Comparison of ENCODE assay signal across 20 mouse cellular contexts in the genomic region with DNA sequence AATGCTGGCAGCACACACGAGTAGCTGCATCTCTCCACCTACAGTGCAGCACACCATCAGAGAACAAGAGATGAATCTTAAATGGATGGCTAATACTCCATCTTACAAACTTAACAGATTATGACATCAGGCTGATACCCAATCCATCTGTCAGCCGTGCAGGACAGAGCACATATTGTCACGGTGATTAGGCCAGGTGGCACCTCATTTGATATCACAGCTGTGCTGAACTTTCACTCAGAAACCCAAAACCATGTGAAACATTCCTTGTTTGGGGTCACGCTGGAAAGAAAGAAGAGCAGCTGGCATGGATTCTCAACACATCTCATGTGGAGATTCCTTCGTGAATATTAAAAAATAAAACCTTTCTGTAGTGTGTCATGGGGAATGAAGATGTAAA.
DNase-seq lines count a peak whose midpoint lies in the region; ATAC-seq and TF ChIP-seq lines count a peak whose summit lies in the region.
"Had no signal": no experiment of that assay in that cellular context is flagged by ENCODE, and none has a peak within 500 bp of the region (broad histone marks: within the 10 kb centered on the region; RNA-seq: fewer than 3 reads in every experiment).

No protein-coding gene starts in this region.

- no peak for TF ChIP-seq POLR2A in limb, embryonic 14.5 days (IDR thresholded peaks at IDR 0.05; ENCODE audit: borderline replicate concordance, extremely low read depth, insufficient read depth, insufficient read length)

- WGBS in forebrain, embryonic 14.5 days = 53% methylated on average over 5 of the region's 5 CpGs
- 38% methylated on average over 5 of the region's 5 CpGs for WGBS in forebrain, postnatal 0 days
- 61% methylated on average over 5 of the region's 5 CpGs for WGBS in midbrain, embryonic 11.5 days
- 43% methylated on average over 5 of the region's 5 CpGs for WGBS in midbrain, embryonic 14.5 days
- 48% methylated on average over 5 of the region's 5 CpGs for WGBS in embryonic facial prominence, embryonic 10.5 days
- WGBS in limb, embryonic 14.5 days = 49% methylated on average over 5 of the region's 5 CpGs
- 58% methylated on average over 5 of the region's 5 CpGs for whole genome bisulfite sequencing in stomach, postnatal 0 days

- H3K4me1 ChIP-seq in forebrain, embryonic 14.5 days (ENCODE audit: control insufficient read depth, insufficient read depth, low read length) = no peaks in the 10 kb centered on the region
- H3K4me1 ChIP-seq in forebrain, postnatal 0 days (ENCODE audit: insufficient read depth) = no peaks in the 10 kb centered on the region
- H3K4me1 ChIP-seq in midbrain, embryonic 11.5 days (ENCODE audit: control insufficient read depth, insufficient read depth, low read length) = no peaks in the 10 kb centered on the region
- H3K4me1 ChIP-seq in midbrain, embryonic 14.5 days (ENCODE audit: control insufficient read depth, insufficient read depth, low read length) = peaks cover 3% of the 10 kb centered on the region; the same call in 1 of the 2 replicates
- peaks cover 12% of the 10 kb centered on the region for H3K4me1 ChIP-seq in embryonic facial prominence, embryonic 10.5 days
- H3K4me1 ChIP-seq in limb, embryonic 14.5 days (ENCODE audit: control insufficient read depth, insufficient read depth, low read length) = no peaks in the 10 kb centered on the region
- H3K4me1 ChIP-seq in stomach, postnatal 0 days (replicated peaks; ENCODE audit: control insufficient read depth, insufficient read depth) = no peaks in the 10 kb centered on the region
- H3K4me1 ChIP-seq: hindbrain, embryonic 15.5 days; liver, embryonic 13.5 days; midbrain, embryonic 13.5 days had no signal

- no peaks in the 10 kb centered on the region for H3K27me3 ChIP-seq in forebrain, embryonic 14.5 days (replicated peaks; ENCODE audit: control insufficient read depth, insufficient read depth, low read length)
- H3K27me3 ChIP-seq in forebrain, postnatal 0 days (ENCODE audit: insufficient read depth, low read length) = no peaks in the 10 kb centered on the region
- H3K27me3 ChIP-seq in midbrain, embryonic 11.5 days (ENCODE audit: control insufficient read depth, insufficient read depth, low read length) = no peaks in the 10 kb centered on the region
- H3K27me3 ChIP-seq in midbrain, embryonic 14.5 days (ENCODE audit: control insufficient read depth, insufficient read depth, low read length) = no peaks in the 10 kb centered on the region
- H3K27me3 ChIP-seq in embryonic facial prominence, embryonic 10.5 days (replicated peaks; ENCODE audit: low read depth, poor library complexity, severe bottlenecking) = no peaks in the 10 kb centered on the region
- H3K27me3 ChIP-seq in limb, embryonic 14.5 days (ENCODE audit: control insufficient read depth, insufficient read depth, low read length) = no peaks in the 10 kb centered on the region
- H3K27me3 ChIP-seq in stomach, postnatal 0 days (ENCODE audit: control insufficient read depth, insufficient read depth, low read length) = no peaks in the 10 kb centered on the region
- H3K27me3 ChIP-seq: hindbrain, embryonic 15.5 days; liver, embryonic 13.5 days; midbrain, embryonic 13.5 days had no signal

- H3K4me2 ChIP-seq in forebrain, embryonic 14.5 days (ENCODE audit: low read length) = no peak overlapping the region
- no peak overlapping the region for H3K4me2 ChIP-seq in forebrain, postnatal 0 days (ENCODE audit: low read depth)
- no peak overlapping the region for H3K4me2 ChIP-seq in midbrain, embryonic 11.5 days
- H3K4me2 ChIP-seq in midbrain, embryonic 14.5 days (ENCODE audit: low read length) = no peak overlapping the region
- H3K4me2 ChIP-seq in limb, embryonic 14.5 days (replicated peaks; ENCODE audit: low read depth, low read length, severe bottlenecking) = no peak overlapping the region
- H3K4me2 ChIP-seq in stomach, postnatal 0 days (replicated peaks; ENCODE audit: low read depth) = no peak overlapping the region
- H3K4me2 ChIP-seq: hindbrain, embryonic 15.5 days; liver, embryonic 13.5 days; midbrain, embryonic 13.5 days had no signal

- no peak for TF ChIP-seq CTCF in forebrain, postnatal 0 days (IDR thresholded peaks at IDR 0.05; ENCODE audit: low read depth)
- no peak for TF ChIP-seq CTCF in stomach, postnatal 0 days (IDR thresholded peaks at IDR 0.05; ENCODE audit: low read depth)

- DNase-seq in forebrain, embryonic 14.5 days (ENCODE audit: low spot score) = peak; percentile 10
- no peak for DNase-seq in forebrain, postnatal 0 days
- DNase-seq in midbrain, embryonic 11.5 days (ENCODE audit: low spot score, missing footprints) = no peak
- DNase-seq in midbrain, embryonic 14.5 days = no peak
- DNase-seq in embryonic facial prominence, embryonic 10.5 days (ENCODE audit: low spot score) = peak; percentile 44
- DNase-seq in limb, embryonic 14.5 days (ENCODE audit: low spot score) = peak; percentile 40
- DNase-seq in stomach, postnatal 0 days (ENCODE audit: low spot score) = no peak
- DNase-seq: adrenal gland, adult 8-10 months; B cell, adult 2 months; cerebellum, adult 11-12 months; cerebellum, postnatal 25 days; gastrocnemius, postnatal 14 days; heart, adult 2 months; kidney, adult 11 months; kidney, postnatal 10 days; left cerebral cortex, postnatal 4 days; liver, embryonic 13.5 days had no signal

- H3K9ac ChIP-seq in forebrain, embryonic 14.5 days (ENCODE audit: low read length) = no peak overlapping the region
- H3K9ac ChIP-seq in forebrain, postnatal 0 days = no peak overlapping the region
- no peak overlapping the region for H3K9ac ChIP-seq in midbrain, embryonic 11.5 days (ENCODE audit: low read length)
- no peak overlapping the region for H3K9ac ChIP-seq in midbrain, embryonic 14.5 days (replicated peaks; ENCODE audit: low read length)
- no peak overlapping the region for H3K9ac ChIP-seq in limb, embryonic 14.5 days (ENCODE audit: low read depth, low read length, severe bottlenecking)
- no peak overlapping the region for H3K9ac ChIP-seq in stomach, postnatal 0 days (ENCODE audit: low read length)
- H3K9ac ChIP-seq: hindbrain, embryonic 15.5 days; liver, embryonic 13.5 days; midbrain, embryonic 13.5 days had no signal

- no peak for ATAC-seq in forebrain, embryonic 14.5 days
- ATAC-seq in forebrain, postnatal 0 days = no peak
- peak; percentile 4; the same call in 1 of the 2 replicates for ATAC-seq in midbrain, embryonic 11.5 days (ENCODE audit: low FRiP score)
- ATAC-seq in midbrain, embryonic 14.5 days (ENCODE audit: low FRiP score, low TSS enrichment) = no peak
- peak; percentile 76 for ATAC-seq in limb, embryonic 14.5 days (ENCODE audit: low FRiP score, low read depth)
- no peak for ATAC-seq in stomach, postnatal 0 days (ENCODE audit: low FRiP score, low TSS enrichment)
- ATAC-seq: midbrain, embryonic 13.5 days had no signal

- no peak overlapping the region for H3K27ac ChIP-seq in forebrain, embryonic 14.5 days (ENCODE audit: low read depth, low read length)
- no peak overlapping the region for H3K27ac ChIP-seq in forebrain, postnatal 0 days (ENCODE audit: low read depth, low read length)
- H3K27ac ChIP-seq in midbrain, embryonic 11.5 days (ENCODE audit: low read depth, low read length) = no peak overlapping the region
- H3K27ac ChIP-seq in midbrain, embryonic 14.5 days (replicated peaks; ENCODE audit: low read depth, low read length) = no peak overlapping the region
- no peak overlapping the region for H3K27ac ChIP-seq in embryonic facial prominence, embryonic 10.5 days (replicated peaks)
- no peak overlapping the region for H3K27ac ChIP-seq in limb, embryonic 14.5 days (replicated peaks; ENCODE audit: low read depth, low read length)
- H3K27ac ChIP-seq in stomach, postnatal 0 days (replicated peaks) = no peak overlapping the region
- H3K27ac ChIP-seq: heart, adult 2 months; hindbrain, embryonic 15.5 days; layer of hippocampus, adult 2 months; liver, embryonic 13.5 days; midbrain, embryonic 13.5 days had no signal

- no peak overlapping the region for H3K4me3 ChIP-seq in forebrain, embryonic 14.5 days (ENCODE audit: low read depth, low read length)
- H3K4me3 ChIP-seq in forebrain, postnatal 0 days (ENCODE audit: low read depth, low read length) = no peak overlapping the region
- no peak overlapping the region for H3K4me3 ChIP-seq in midbrain, embryonic 11.5 days (ENCODE audit: low read depth, low read length)
- no peak overlapping the region for H3K4me3 ChIP-seq in midbrain, embryonic 14.5 days (replicated peaks; ENCODE audit: low read depth, low read length)
- no peak overlapping the region for H3K4me3 ChIP-seq in embryonic facial prominence, embryonic 10.5 days
- no peak overlapping the region for H3K4me3 ChIP-seq in limb, embryonic 14.5 days (replicated peaks; ENCODE audit: low read length)
- no peak overlapping the region for H3K4me3 ChIP-seq in stomach, postnatal 0 days (ENCODE audit: low read depth, low read length)
- H3K4me3 ChIP-seq: heart, adult 2 months; hindbrain, embryonic 15.5 days; layer of hippocampus, adult 2 months; liver, embryonic 13.5 days; midbrain, embryonic 13.5 days had no signal

- no peaks in the 10 kb centered on the region for H3K36me3 ChIP-seq in forebrain, embryonic 14.5 days (ENCODE audit: control insufficient read depth, insufficient read depth, low read length)
- H3K36me3 ChIP-seq in forebrain, postnatal 0 days (ENCODE audit: insufficient read depth) = no peaks in the 10 kb centered on the region
- no peaks in the 10 kb centered on the region for H3K36me3 ChIP-seq in midbrain, embryonic 11.5 days (ENCODE audit: control insufficient read depth, insufficient read depth, low read length)
- H3K36me3 ChIP-seq in midbrain, embryonic 14.5 days (ENCODE audit: control insufficient read depth, insufficient read depth, low read length) = no peaks in the 10 kb centered on the region
- H3K36me3 ChIP-seq in embryonic facial prominence, embryonic 10.5 days (replicated peaks) = no peaks in the 10 kb centered on the region
- no peaks in the 10 kb centered on the region for H3K36me3 ChIP-seq in limb, embryonic 14.5 days (ENCODE audit: control insufficient read depth, insufficient read depth, low read length)
- H3K36me3 ChIP-seq in stomach, postnatal 0 days (ENCODE audit: control insufficient read depth, insufficient read depth, low read length) = no peaks in the 10 kb centered on the region
- H3K36me3 ChIP-seq: hindbrain, embryonic 15.5 days; liver, embryonic 13.5 days; midbrain, embryonic 13.5 days had no signal

- H3K9me3 ChIP-seq in forebrain, embryonic 14.5 days (replicated peaks; ENCODE audit: control insufficient read depth, low read length) = no peaks in the 10 kb centered on the region
- no peaks in the 10 kb centered on the region for H3K9me3 ChIP-seq in forebrain, postnatal 0 days (ENCODE audit: low read length)
- no peaks in the 10 kb centered on the region for H3K9me3 ChIP-seq in midbrain, embryonic 11.5 days (ENCODE audit: control insufficient read depth, low read length)
- H3K9me3 ChIP-seq in midbrain, embryonic 14.5 days (ENCODE audit: control insufficient read depth, low read length) = no peaks in the 10 kb centered on the region
- no peaks in the 10 kb centered on the region for H3K9me3 ChIP-seq in embryonic facial prominence, embryonic 10.5 days
- H3K9me3 ChIP-seq in limb, embryonic 14.5 days (ENCODE audit: control insufficient read depth, low read length) = no peaks in the 10 kb centered on the region
- no peaks in the 10 kb centered on the region for H3K9me3 ChIP-seq in stomach, postnatal 0 days (ENCODE audit: control insufficient read depth, low read length)
- H3K9me3 ChIP-seq: hindbrain, embryonic 15.5 days; liver, embryonic 13.5 days; midbrain, embryonic 13.5 days had no signal

- no peak for TF ChIP-seq EP300 in stomach, postnatal 0 days (optimal IDR thresholded peaks at IDR 0.05)

Comparison
In these comparisons a context has a peak if more than half of its experiments do, and no peak if none do; other contexts are left out.
1. ATAC-seq: peak in midbrain, embryonic 11.5 days (single experiment) and limb, embryonic 14.5 days (single experiment); none in forebrain, embryonic 14.5 days (single experiment), forebrain, postnatal 0 days (single experiment), midbrain, embryonic 14.5 days (single experiment) and stomach, postnatal 0 days (single experiment).
2. DNase-seq: peak in forebrain, embryonic 14.5 days (single experiment), embryonic facial prominence, embryonic 10.5 days (single experiment) and limb, embryonic 14.5 days (single experiment); none in forebrain, postnatal 0 days (single experiment), midbrain, embryonic 11.5 days (single experiment), midbrain, embryonic 14.5 days (single experiment) and stomach, postnatal 0 days (single experiment).